Mouse (Mus musculus) stomach, postnatal 0 days (tissue): ENCODE measurements at regions not wholly inside any gene's neighbourhood (a gene's known extent, or its start where the extent isn't known, plus 50 kb on each side); places are given as distances from the start of the nearest gene placed in this dataset. TPM values are rescaled to one million over a fixed set of nuclear protein-coding genes. Genes with fewer than 3 reads are reported as not detected.
A peak's percentile ranks its signal among the peaks of the same experiment; 100 is the strongest.

Experiments used
- ATAC-seq: fragments of 200-750 bp; cut with Nextera tagmentation; 2 replicates; pipeline ENCODE4 v1.8.0; 2017; ENCODE audit not compliant: low FRiP score, low TSS enrichment
- DNase-seq: peaks from one replicate; pipeline ENCODE4 v3.0.0-alpha.2; 2016; ENCODE audit warnings: low spot score
- H3K27ac ChIP-seq: fragments of 300-500 bp; sonication (generic); replicated peaks from 2 replicates; pipeline ENCODE4 v1.5.1; 2014; ENCODE audit warnings: mild to moderate bottlenecking, control low read depth
- H3K27me3 ChIP-seq: fragments of 300-500 bp; sonication (generic); 2 replicates; pipeline ENCODE4 v1.6.1; 2014; ENCODE audit warnings: low read length; ENCODE audit not compliant: control insufficient read depth, insufficient read depth
- H3K36me3 ChIP-seq: fragments of 300-500 bp; sonication (generic); 2 replicates; pipeline ENCODE4 v1.6.1; 2014; ENCODE audit warnings: low read length, mixed read lengths; ENCODE audit not compliant: control insufficient read depth, insufficient read depth
- H3K4me1 ChIP-seq: fragments of 300-500 bp; sonication (generic); replicated peaks from 2 replicates; pipeline ENCODE4 v1.6.1; 2014; ENCODE audit warnings: antibody characterized with exemption; ENCODE audit not compliant: control insufficient read depth, insufficient read depth
- H3K4me2 ChIP-seq: fragments of 300-500 bp; sonication (generic); replicated peaks from 2 replicates; pipeline ENCODE4 v1.6.1; 2014; ENCODE audit warnings: low read depth, mild to moderate bottlenecking, control low read depth, moderate library complexity
- H3K4me3 ChIP-seq: fragments of 300-500 bp; sonication (generic); 2 replicates; pipeline ENCODE4 v1.5.1; 2014; ENCODE audit warnings: low read depth, low read length, control low read depth
- H3K9ac ChIP-seq: fragments of 300-500 bp; sonication (generic); 2 replicates; pipeline ENCODE4 v1.6.1; 2014; ENCODE audit warnings: mild to moderate bottlenecking, low read length, control low read depth, mixed read lengths
- H3K9me3 ChIP-seq: fragments of 300-500 bp; sonication (generic); 2 replicates; pipeline ENCODE4 v1.6.1; 2016; ENCODE audit warnings: low read length; ENCODE audit not compliant: control insufficient read depth
- CTCF ChIP-seq: IDR thresholded peaks from 2 replicates; pipeline ENCODE4 v1.5.1; 2016; ENCODE audit warnings: antibody characterized with exemption, low read depth, mild to moderate bottlenecking, moderate library complexity
- EP300 ChIP-seq: optimal IDR thresholded peaks from 2 replicates; pipeline ENCODE3; 2016; ENCODE audit warnings: antibody characterized with exemption
- WGBS: fragments of 180-500 bp; shearing (Covaris S2); extraction: QIAGEN DNeasy Blood & Tissue Kit; methylation state at CpG from one replicate; pipeline ENCODE4 v1.1.7; 2014; 5-methylcytosine and 5-hydroxymethylcytosine counted together
- microRNA-seq: library from miRNA; unstranded; fragments of <30 nt; microRNA quantifications from one replicate; pipeline ENCODE4, GENCODE M21; 2016

DNA sequence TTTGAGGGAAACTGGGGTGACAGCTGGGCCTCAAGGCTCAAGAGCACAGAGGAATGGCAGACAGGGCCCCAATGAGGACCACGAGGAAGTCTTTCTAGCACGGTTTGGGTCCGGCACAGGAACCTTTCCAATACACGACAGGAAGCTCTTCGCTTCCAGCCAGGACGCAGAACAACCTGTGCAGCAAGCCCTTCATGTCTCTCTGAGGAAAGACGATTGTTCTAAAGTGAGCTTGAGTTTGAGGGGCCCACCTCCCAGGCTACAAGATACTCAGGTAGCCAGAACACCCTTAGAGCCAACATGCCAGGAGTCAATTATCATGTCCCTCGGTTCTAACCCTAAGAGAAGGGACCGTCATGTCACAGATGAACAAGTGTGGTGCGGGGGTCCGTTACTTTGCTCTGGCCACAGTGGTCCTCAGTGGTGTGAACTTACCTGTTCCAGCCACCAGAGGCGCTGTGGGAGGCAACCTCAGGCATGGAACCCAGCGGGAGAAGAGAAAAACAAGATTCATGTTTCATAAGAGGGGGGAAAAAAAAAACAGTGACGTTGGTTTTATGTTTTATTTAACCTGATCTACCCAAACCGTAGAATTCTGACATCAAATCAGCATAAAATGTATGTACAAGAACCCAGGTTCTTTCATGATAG is 51.6 kb upstream of the Dlk1 start:
- Histone ChIP-seq H3K9me3 (no peaks in the 10 kb centered on the region), H3K36me3 (no peaks in the 10 kb centered on the region), H3K27me3 (no peaks in the 10 kb centered on the region), H3K4me3 (no peak overlapping the region), H3K9ac (no peak overlapping the region), H3K4me1 (peaks cover 7% of the 10 kb centered on the region; the same call in 1 of the 2 replicates), H3K4me2 (no peak overlapping the region), H3K27ac (peak overlapping the region; percentile 81)
- TF ChIP-seq CTCF: peak; percentile 82
- no peak for TF ChIP-seq EP300
- ATAC-seq (no peak), DNase-seq (peak; percentile 55)
- 44% methylated on average over 15 of the region's 15 CpGs for WGBS

DNA sequence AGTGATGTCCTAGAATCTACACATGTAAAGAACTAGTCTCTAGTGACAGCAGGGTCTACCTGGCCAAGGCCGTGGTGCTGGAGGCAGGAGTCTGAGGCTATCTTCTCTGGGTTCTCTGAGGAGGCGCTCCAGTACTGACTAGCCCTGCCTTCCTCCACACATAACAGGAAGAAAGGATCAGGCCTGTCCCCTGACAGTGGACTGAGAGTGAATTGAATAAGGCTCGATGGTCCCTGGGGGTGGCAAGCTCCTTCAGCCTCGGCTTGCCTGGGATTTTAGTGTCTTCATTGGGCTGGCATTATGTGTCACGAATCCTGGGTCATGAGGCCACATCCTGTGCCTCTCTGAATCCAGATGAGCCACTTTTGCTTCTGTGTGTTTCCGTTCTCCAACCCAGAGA is 50.9 kb upstream of the Dlk1 start:
- WGBS: 59% methylated on average over 6 of the region's 6 CpGs
- Histone ChIP-seq H3K27ac (peak overlapping the region; percentile 81), H3K4me2 (no peak overlapping the region), H3K9ac (peak overlapping the region; percentile 0; the same call in 1 of the 2 replicates), H3K9me3 (no peaks in the 10 kb centered on the region), H3K36me3 (no peaks in the 10 kb centered on the region), H3K27me3 (no peaks in the 10 kb centered on the region), H3K4me3 (no peak overlapping the region), H3K4me1 (peaks cover 7% of the 10 kb centered on the region; the same call in 1 of the 2 replicates)
- ATAC-seq: no peak; the same call in 1 of the 2 replicates
- TF ChIP-seq CTCF (no peak), EP300 (no peak)
- peak; percentile 26 for DNase-seq

DNA sequence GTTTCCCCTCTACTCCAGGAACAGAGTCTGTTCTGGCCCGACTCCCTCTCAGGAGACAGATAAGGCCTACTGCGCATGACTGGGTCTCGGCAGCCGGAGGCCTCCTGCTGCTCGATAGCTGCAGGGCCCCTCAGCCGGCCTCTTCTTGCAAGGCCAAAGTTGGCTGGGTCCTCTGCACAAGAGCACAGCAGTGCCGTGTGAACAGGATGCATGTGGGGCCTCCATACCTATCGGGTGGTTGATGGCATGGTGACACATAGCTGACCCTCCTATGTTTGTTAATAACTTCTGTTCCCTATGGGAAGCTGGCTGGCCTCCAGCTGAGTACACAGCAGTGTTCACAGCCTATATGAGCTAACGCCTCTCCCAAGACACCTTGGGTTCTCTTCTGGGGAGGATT is 50.4 kb upstream of the Dlk1 start:
- DNase-seq (peak; percentile 91), ATAC-seq (peak; percentile 98)
- Histone ChIP-seq H3K4me1 (peaks cover 7% of the 10 kb centered on the region; the same call in 1 of the 2 replicates), H3K36me3 (no peaks in the 10 kb centered on the region), H3K4me3 (no peak overlapping the region), H3K27me3 (no peaks in the 10 kb centered on the region), H3K9me3 (no peaks in the 10 kb centered on the region), H3K27ac (peak overlapping the region; percentile 81), H3K4me2 (peak overlapping the region; percentile 14; the same call in 1 of the 2 replicates), H3K9ac (peak overlapping the region; percentile 0; the same call in 1 of the 2 replicates)
- TF ChIP-seq CTCF (0 out of 2 replicates have a peak, but pooled peaks have one; percentile 18), EP300 (no peak)
- 4% methylated on average over 9 of the region's 9 CpGs for WGBS

Small RNA genes in the stretch of these regions (microRNA-seq; reads per million reads assigned to microRNA genes)
- gene Gm22234: not detected
- gene Gm25297: not detected
